Mouse (Mus musculus): ENCODE results near the gene Tstd1.

- TF ChIP-seq POLR2A (IDR thresholded peaks at IDR 0.05; ENCODE audit: insufficient read depth, low read depth, low read length) (no peak), CTCF (IDR thresholded peaks at IDR 0.05) (peak; percentile 33; the same call in 1 of the 2 replicates), EP300 (IDR thresholded peaks at IDR 0.05; ENCODE audit: insufficient read depth, low read depth, low read length) (no peak)
Measured at GRCm38 (mm10) chr1:171412001-171412441, 6.7 kb upstream of the Tstd1 start.
